Mouse (Mus musculus): Measurements from ENCODE around the gene Lmtk2.
A peak's percentile ranks its signal among the peaks of the same experiment; 100 is the strongest.

Gene Lmtk2

GRCm38 (mm10) chr5:144100149-144100935 lies at the start of gene Lmtk2:
Lmtk2 (plus strand) TSS chr5:144100436.
- peak; percentile 94 to 97 for DNase-seq

- no peak for DNase-seq
These were observed 49.0 kb upstream of the Lmtk2 start for GRCm38 (mm10) chr5:144051268-144051667.

- DNase-seq, result no peak
These were observed 46.8 kb upstream of the Lmtk2 start for GRCm38 (mm10) chr5:144053450-144053849.

- no peak for DNase-seq
These were observed 45.9 kb upstream of the Lmtk2 start for GRCm38 (mm10) chr5:144054340-144054739.

GRCm38 (mm10) chr5:144064093-144064492 lies 36.1 kb upstream of the Lmtk2 start:
- DNase-seq, result no peak

GRCm38 (mm10) chr5:144066036-144066435 lies 34.2 kb upstream of the Lmtk2 start:
- no peak for DNase-seq

- no peak for DNase-seq
These were observed 30.2 kb upstream of the Lmtk2 start for GRCm38 (mm10) chr5:144070064-144070463.

GRCm38 (mm10) chr5:144071249-144071648 lies 29.0 kb upstream of the Lmtk2 start:
- no peak for DNase-seq

GRCm38 (mm10) chr5:144077541-144077940 lies 22.7 kb upstream of the Lmtk2 start:
- DNase-seq, result no peak

GRCm38 (mm10) chr5:144080886-144081285 lies 19.4 kb upstream of the Lmtk2 start:
- no peak for DNase-seq

- DNase-seq, result no peak
These were observed 18.2 kb upstream of the Lmtk2 start for GRCm38 (mm10) chr5:144082006-144082405.

GRCm38 (mm10) chr5:144083521-144083920 lies 16.7 kb upstream of the Lmtk2 start:
- DNase-seq, result no peak

GRCm38 (mm10) chr5:144084271-144084670 lies 16.0 kb upstream of the Lmtk2 start:
- no peak for DNase-seq

- no peak for DNase-seq
These were observed 14.5 kb upstream of the Lmtk2 start for GRCm38 (mm10) chr5:144085696-144086095.

- no peak for DNase-seq
These were observed 13.7 kb upstream of the Lmtk2 start for GRCm38 (mm10) chr5:144086494-144086893.

- no peak for DNase-seq
These were observed 11.9 kb upstream of the Lmtk2 start for GRCm38 (mm10) chr5:144088354-144088753.

- no peak for DNase-seq
These were observed 4.7 kb upstream of the Lmtk2 start for GRCm38 (mm10) chr5:144095461-144095970.

- no peak for DNase-seq
These were observed 2.2 kb upstream of the Lmtk2 start for GRCm38 (mm10) chr5:144097902-144098639.

- DNase-seq, result no peak
These were observed 1.7 kb upstream of the Lmtk2 start for GRCm38 (mm10) chr5:144098640-144098929.

GRCm38 (mm10) chr5:144100948-144101347 lies 712 bp downstream of the Lmtk2 start:
- DNase-seq, result no peak

GRCm38 (mm10) chr5:144105070-144105469 lies 4.8 kb downstream of the Lmtk2 start:
- DNase-seq, result no peak

- no peak for DNase-seq
These were observed 5.4 kb downstream of the Lmtk2 start for GRCm38 (mm10) chr5:144105471-144106129.

GRCm38 (mm10) chr5:144106130-144106510 lies 5.9 kb downstream of the Lmtk2 start:
- no peak for DNase-seq

GRCm38 (mm10) chr5:144109201-144109600 lies 9.0 kb downstream of the Lmtk2 start:
- DNase-seq, result no peak
